Mouse (Mus musculus) MEL (cell line): ENCODE measurements around the gene Schip1.

ENCODE experiments used
- CHD2 ChIP-seq: IDR thresholded peaks from 2 replicates; pipeline ENCODE4 v1.6.1; 2011; ENCODE audit warnings: low read length, improper control_type of control experiment
- CTCF ChIP-seq, 3 experiments: IDR thresholded peaks in 2 of 3; conservative IDR thresholded peaks in 1 of 3; 2 replicates each; pipeline ENCODE4 v1.5.1; 2011 to 2012; ENCODE audit warnings: low read length in 3 of 3, low read depth in 2 of 3, mild to moderate bottlenecking in 2 of 3, improper control_type of control experiment in 1 of 3, inconsistent platforms in 1 of 3, mixed read lengths in 1 of 3, moderate library complexity in 1 of 3; ENCODE audit not compliant: control insufficient read depth in 1 of 3, insufficient read depth in 1 of 3, poor library complexity in 1 of 3, severe bottlenecking in 1 of 3
- JUND ChIP-seq: IDR thresholded peaks from 2 replicates; pipeline ENCODE4 v1.6.1; 2011; ENCODE audit warnings: low read depth, mild to moderate bottlenecking, improper control_type of control experiment, low read length
- MAX ChIP-seq: IDR thresholded peaks from 2 replicates; pipeline ENCODE4 v1.6.1; 2011; ENCODE audit warnings: low read length, improper control_type of control experiment
- NELFE ChIP-seq: IDR thresholded peaks from 2 replicates; pipeline ENCODE4 v1.6.1; 2011; ENCODE audit warnings: low read depth, low read length, improper control_type of control experiment
- POLR2A ChIP-seq, 2 experiments: IDR thresholded peaks; 2 replicates each; pipeline ENCODE4 v1.6.1; 2011 to 2012; ENCODE audit warnings: low read length in 2 of 2, mild to moderate bottlenecking in 2 of 2, control low read depth in 1 of 2, improper control_type of control experiment in 1 of 2, low read depth in 1 of 2, moderate library complexity in 1 of 2; ENCODE audit not compliant: control insufficient read depth in 1 of 2, insufficient read depth in 1 of 2, poor library complexity in 1 of 2
- RCOR1 ChIP-seq: IDR thresholded peaks from 2 replicates; pipeline ENCODE4 v1.6.1; 2012; ENCODE audit warnings: low read depth, mild to moderate bottlenecking, inconsistent platforms, low read length, improper control_type of control experiment
- SMC3 ChIP-seq: IDR thresholded peaks from 2 replicates; pipeline ENCODE4 v1.6.1; 2011; ENCODE audit warnings: low read depth, low read length, improper control_type of control experiment
- TAL1 ChIP-seq: IDR thresholded peaks from 2 replicates; pipeline ENCODE4 v1.6.1; 2012; ENCODE audit warnings: mild to moderate bottlenecking, inconsistent platforms, low read length, moderate library complexity, mixed read lengths
- UBTF ChIP-seq: IDR thresholded peaks from 2 replicates; pipeline ENCODE4 v1.6.1; 2012; ENCODE audit warnings: low read depth, mild to moderate bottlenecking, inconsistent platforms, low read length, improper control_type of control experiment, moderate library complexity, borderline replicate concordance; ENCODE audit not compliant: insufficient read depth
- ZC3H11A ChIP-seq: IDR thresholded peaks from 2 replicates; pipeline ENCODE4 v1.6.1; 2012; ENCODE audit warnings: low read depth, mild to moderate bottlenecking, inconsistent platforms, low read length, improper control_type of control experiment
- ZKSCAN1 ChIP-seq: IDR thresholded peaks from 2 replicates; pipeline ENCODE4 v1.6.1; 2012; ENCODE audit warnings: low read depth, mild to moderate bottlenecking, inconsistent platforms, low read length, improper control_type of control experiment, moderate library complexity
- ZMIZ1 ChIP-seq: IDR thresholded peaks from 2 replicates; pipeline ENCODE4 v1.6.1; 2012; ENCODE audit warnings: low read depth, mild to moderate bottlenecking, inconsistent platforms, low read length, improper control_type of control experiment, moderate library complexity
- ZNF384 ChIP-seq: IDR thresholded peaks from 2 replicates; pipeline ENCODE4 v1.6.1; 2012; ENCODE audit warnings: low read depth, mild to moderate bottlenecking, inconsistent platforms, low read length, improper control_type of control experiment

GRCm38 (mm10) chr3:68563922-68564321 lies 499.3 kb downstream of the Schip1 start:
- TF ChIP-seq UBTF = no peak
- no peak for TF ChIP-seq POLR2A (IDR thresholded peaks at IDR 0.05; ENCODE audit: control insufficient read depth in 1 of 2, insufficient read depth in 1 of 2, low read depth in 1 of 2, low read length in 2 of 2, poor library complexity in 1 of 2)
- TF ChIP-seq RCOR1 = no peak
- no peak for TF ChIP-seq SMC3
- no peak for TF ChIP-seq ZMIZ1
- TF ChIP-seq ZKSCAN1 = no peak
- no peak for TF ChIP-seq MAX
- TF ChIP-seq CTCF (IDR thresholded peaks at IDR 0.05 in 2 of 3, conservative IDR thresholded peaks at IDR 0.05 in 1 of 3; ENCODE audit: control insufficient read depth in 1 of 3, insufficient read depth in 1 of 3, low read depth in 2 of 3, low read length in 3 of 3, poor library complexity in 1 of 3, severe bottlenecking in 1 of 3) = no peak
- TF ChIP-seq ZNF384 = no peak
- TF ChIP-seq NELFE = no peak
- TF ChIP-seq CHD2 = no peak
- no peak for TF ChIP-seq TAL1
- TF ChIP-seq ZC3H11A = no peak
- TF ChIP-seq JUND = no peak
